Mouse (Mus musculus): ENCODE data around the gene Wnt4.

GRCm38 (mm10) chr4:137276443-137277165, 685 bp upstream of the Wnt4 start:
- TF ChIP-seq POLR2A (IDR thresholded peaks at IDR 0.05; ENCODE audit: borderline replicate concordance, extremely low read depth, low read depth, low read length) (no peak), CTCF (IDR thresholded peaks at IDR 0.05; ENCODE audit: insufficient read depth, low read length) (no peak)
